Mouse (Mus musculus) testis, adult 2 months (tissue): ENCODE data around the gene Sema5a.

ENCODE experiments used
- CTCF ChIP-seq: fragments of 200-500 bp; IDR thresholded peaks from 2 replicates; pipeline ENCODE4 v1.5.1; 2012; ENCODE audit warnings: low read depth, mild to moderate bottlenecking, inconsistent platforms, low read length, moderate library complexity; ENCODE audit not compliant: control insufficient read depth, insufficient read depth, insufficient replicate concordance
- POLR2A ChIP-seq: fragments of 200-500 bp; IDR thresholded peaks from 2 replicates; pipeline ENCODE4 v1.6.1; 2012; ENCODE audit warnings: low read depth, mild to moderate bottlenecking, inconsistent platforms, low read length, moderate library complexity; ENCODE audit not compliant: control insufficient read depth

GRCm38 (mm10) chr15:32233451-32233850, 11.2 kb upstream of the Sema5a start:
- TF ChIP-seq POLR2A, result no peak
- no peak for TF ChIP-seq CTCF
